Mouse (Mus musculus) adrenal gland, postnatal 25 days (tissue): Measurements from ENCODE around the gene Ankrd60. TPM values are rescaled to one million over a fixed set of nuclear protein-coding genes. Genes with fewer than 3 reads are reported as not detected.

Source experiments
- total RNA-seq: library from RNA; stranded (reverse); gene quantifications from 2 replicates; pipeline ENCODE4 v1.2.3, GENCODE M21; 2021

Gene Ankrd60
- total RNA-seq, 1 experiment from 2014 or later = not detected

Other genes with a start within 250 kb of the Ankrd60 start
- gene 1700021F07Rik, start 55.8 kb downstream of the Ankrd60 start, total RNA-seq = not detected in 2 replicates
- gene Rab22a, start 81.4 kb upstream of the Ankrd60 start, total RNA-seq = 27.0 and 31.9 TPM in 2 replicates
- not detected in 2 replicates for gene 1700010B08Rik, start 141.1 kb upstream of the Ankrd60 start, total RNA-seq
- 130 and 177 TPM in 2 replicates for gene Vapb, start 159.1 kb upstream of the Ankrd60 start, total RNA-seq